Mouse (Mus musculus): ENCODE results near the gene Osbpl9.
A peak's percentile ranks its signal among the peaks of the same experiment; 100 is the strongest.

Gene Osbpl9

GRCm38 (mm10) chr4:109201582-109202424 is at the start of gene Osbpl9:
Osbpl9 (minus strand) TSS chr4:109202272.
- DNase-seq, result peak; percentile 100

- DNase-seq, result peak; percentile 34
Measured at GRCm38 (mm10) chr4:109251605-109252004, 49.5 kb upstream of the Osbpl9 start.

GRCm38 (mm10) chr4:109245016-109245620 is 43.0 kb upstream of the Osbpl9 start:
- DNase-seq, result no peak

GRCm38 (mm10) chr4:109244506-109244905 is 42.4 kb upstream of the Osbpl9 start:
- no peak for DNase-seq

GRCm38 (mm10) chr4:109241934-109242333 is 39.9 kb upstream of the Osbpl9 start:
- DNase-seq, result no peak

GRCm38 (mm10) chr4:109241221-109241620 is 39.1 kb upstream of the Osbpl9 start:
- DNase-seq, result no peak

GRCm38 (mm10) chr4:109238428-109239268 is 36.6 kb upstream of the Osbpl9 start:
- peak; percentile 44 for DNase-seq

- no peak for DNase-seq
Measured at GRCm38 (mm10) chr4:109236186-109236879, 34.3 kb upstream of the Osbpl9 start.

GRCm38 (mm10) chr4:109234806-109235350 is 32.8 kb upstream of the Osbpl9 start:
- no peak for DNase-seq

- DNase-seq, result no peak
Measured at GRCm38 (mm10) chr4:109234185-109234584, 32.1 kb upstream of the Osbpl9 start, which contains the start of gene Calr4. Calr4 (plus strand) TSS chr4:109234485.

- DNase-seq, result no peak
Measured at GRCm38 (mm10) chr4:109229766-109230279, 27.8 kb upstream of the Osbpl9 start.

- no peak for DNase-seq
Measured at GRCm38 (mm10) chr4:109226071-109226470, 24.0 kb upstream of the Osbpl9 start.

- DNase-seq, result no peak
Measured at GRCm38 (mm10) chr4:109225606-109226005, 23.5 kb upstream of the Osbpl9 start.

GRCm38 (mm10) chr4:109224762-109225552 is 22.9 kb upstream of the Osbpl9 start:
- DNase-seq, result peak; percentile 14

GRCm38 (mm10) chr4:109222001-109222400 is 19.9 kb upstream of the Osbpl9 start:
- no peak for DNase-seq

- DNase-seq, result no peak
Measured at GRCm38 (mm10) chr4:109220441-109220940, 18.4 kb upstream of the Osbpl9 start.

- DNase-seq, result no peak
Measured at GRCm38 (mm10) chr4:109218008-109218407, 15.9 kb upstream of the Osbpl9 start.

GRCm38 (mm10) chr4:109213986-109214385 is 11.9 kb upstream of the Osbpl9 start:
- DNase-seq, result no peak

GRCm38 (mm10) chr4:109210881-109211280 is 8.8 kb upstream of the Osbpl9 start:
- no peak for DNase-seq

- no peak for DNase-seq
Measured at GRCm38 (mm10) chr4:109210253-109210652, 8.2 kb upstream of the Osbpl9 start.

- DNase-seq, result no peak
Measured at GRCm38 (mm10) chr4:109207524-109207923, 5.5 kb upstream of the Osbpl9 start.

All from kidney, adult 18-20 months (tissue).